Mouse (Mus musculus) spleen, postnatal 4 days (tissue): ENCODE results near the gene Gm4981.
"Not testable (repeated sequence)": the region's sequence is repeated elsewhere in the genome, so short reads cannot be mapped to it uniquely, and the experiment has no call there.

ENCODE experiments used
- DNase-seq, 2 experiments: peaks; one replicate each; pipeline ENCODE4 v3.0.0; 2022; ENCODE audit warnings: low spot score in 2 of 2

The Gm4981 gene

GRCm38 (mm10) chr10:58223161-58223560 lies 13.3 kb downstream of the Gm4981 start:
- DNase-seq = not testable (repeated sequence)

GRCm38 (mm10) chr10:58221571-58221970 lies 14.9 kb downstream of the Gm4981 start:
- DNase-seq = peak; percentile 55 to 81

- peak; percentile 33 to 86 for DNase-seq
These were observed 15.8 kb downstream of the Gm4981 start for GRCm38 (mm10) chr10:58220726-58221125.

GRCm38 (mm10) chr10:58217366-58217765 lies 19.1 kb downstream of the Gm4981 start:
- peak; percentile 21 to 68 for DNase-seq

- DNase-seq = peak in 1 of 2 experiments; percentile 61
These were observed 21.1 kb downstream of the Gm4981 start for GRCm38 (mm10) chr10:58215353-58215752.

- DNase-seq = peak in 1 of 2 experiments; percentile 68
These were observed 21.6 kb downstream of the Gm4981 start for GRCm38 (mm10) chr10:58214934-58215333.

GRCm38 (mm10) chr10:58214497-58214896 lies 22.0 kb downstream of the Gm4981 start:
- DNase-seq = peak in 1 of 2 experiments; percentile 63

GRCm38 (mm10) chr10:58212230-58212629 lies 24.3 kb downstream of the Gm4981 start:
- DNase-seq = peak; percentile 22 to 72

GRCm38 (mm10) chr10:58211213-58211612 lies 25.3 kb downstream of the Gm4981 start:
- peak in 1 of 2 experiments; percentile 65 for DNase-seq

GRCm38 (mm10) chr10:58210514-58210913 lies 26.0 kb downstream of the Gm4981 start:
- DNase-seq = peak in 1 of 2 experiments; percentile 65

- DNase-seq = peak; percentile 16 to 69
These were observed 26.6 kb downstream of the Gm4981 start for GRCm38 (mm10) chr10:58209710-58210467.

GRCm38 (mm10) chr10:58206639-58207404 lies 29.7 kb downstream of the Gm4981 start:
- DNase-seq = peak in 1 of 2 experiments; percentile 62

- DNase-seq = peak; percentile 24 to 64
These were observed 30.5 kb downstream of the Gm4981 start for GRCm38 (mm10) chr10:58205986-58206385.
